Mouse (Mus musculus): Measurements from ENCODE around the gene Rnase1. TPM values are rescaled to one million over a fixed set of nuclear protein-coding genes. Genes with fewer than 3 reads are reported as not detected.
A peak's percentile ranks its signal among the peaks of the same experiment; 100 is the strongest.

Gene Rnase1
- polyA plus RNA-seq, 1 experiment from 2014 or later, result 0.96 TPM

GRCm38 (mm10) chr14:51156056-51156735, 9.6 kb upstream of the Rnase1 start:
- ATAC-seq (replicated peaks; ENCODE audit: insufficient number of reproducible peaks, insufficient read depth, low FRiP score, low read depth), result no peak
- H3K27ac ChIP-seq, result no peak overlapping the region
- no peaks in the 10 kb centered on the region for H3K4me1 ChIP-seq (replicated peaks)
- H3K27me3 ChIP-seq, result no peaks in the 10 kb centered on the region
- WGBS, result 86% methylated on average over 5 of the region's 5 CpGs
- H3K4me2 ChIP-seq, result no peak overlapping the region
- H3K9me3 ChIP-seq (replicated peaks), result no peaks in the 10 kb centered on the region
- H3K36me3 ChIP-seq, result no peaks in the 10 kb centered on the region
- no peak overlapping the region for H3K9ac ChIP-seq
- no peak overlapping the region for H3K4me3 ChIP-seq

GRCm38 (mm10) chr14:51152249-51152870, 5.8 kb upstream of the Rnase1 start:
- Histone ChIP-seq H3K4me2 (no peak overlapping the region), H3K36me3 (no peaks in the 10 kb centered on the region), H3K4me1 (replicated peaks) (no peaks in the 10 kb centered on the region), H3K9me3 (replicated peaks) (no peaks in the 10 kb centered on the region), H3K4me3 (no peak overlapping the region), H3K27me3 (no peaks in the 10 kb centered on the region), H3K9ac (no peak overlapping the region), H3K27ac (no peak overlapping the region)
- 51% methylated on average over 5 of the region's 5 CpGs for WGBS
- ATAC-seq (replicated peaks; ENCODE audit: insufficient number of reproducible peaks, insufficient read depth, low FRiP score, low read depth), result no peak

DNA sequence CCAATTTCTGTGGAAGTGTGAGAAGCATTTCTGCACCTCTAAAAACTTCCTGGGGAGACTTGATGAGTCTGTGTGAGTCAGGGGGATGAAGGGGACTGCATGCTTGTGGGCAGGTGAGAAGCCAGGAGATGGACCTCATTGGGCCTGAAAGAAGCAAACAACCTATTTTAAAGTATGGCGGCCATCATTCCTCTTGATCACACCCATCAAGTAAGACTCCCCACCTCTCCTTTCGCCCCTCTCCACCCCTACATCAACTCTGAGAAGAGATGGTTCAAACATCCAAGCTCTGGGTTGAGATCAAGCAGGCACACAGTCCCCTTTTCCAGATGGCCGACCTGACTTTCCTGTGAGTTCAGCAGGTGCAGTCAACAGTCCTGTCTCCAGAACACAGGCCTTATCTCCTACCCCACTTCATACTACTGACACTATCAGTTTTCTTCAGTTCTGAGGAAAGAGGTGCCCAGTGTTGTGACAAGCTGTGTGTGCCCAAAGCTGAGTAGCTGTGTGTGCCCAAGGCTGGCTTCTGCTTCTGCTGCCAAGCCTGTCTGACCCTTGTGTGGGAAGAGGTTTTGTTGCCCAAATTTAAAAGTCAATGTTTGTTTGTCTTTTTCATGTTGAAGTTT, 3.7 kb upstream of the Rnase1 start:
- no peaks in the 10 kb centered on the region for H3K9me3 ChIP-seq (replicated peaks)
- no peak overlapping the region for H3K27ac ChIP-seq
- no peaks in the 10 kb centered on the region for H3K4me1 ChIP-seq (replicated peaks)
- no peak overlapping the region for H3K4me2 ChIP-seq
- H3K9ac ChIP-seq, result no peak overlapping the region
- no peaks in the 10 kb centered on the region for H3K27me3 ChIP-seq
- no peak for ATAC-seq (replicated peaks; ENCODE audit: insufficient number of reproducible peaks, insufficient read depth, low FRiP score, low read depth)
- H3K36me3 ChIP-seq, result no peaks in the 10 kb centered on the region
- H3K4me3 ChIP-seq, result no peak overlapping the region
- 80% methylated on average over 3 of the region's 3 CpGs for WGBS

- Histone ChIP-seq H3K9me3 (replicated peaks) (no peaks in the 10 kb centered on the region), H3K4me1 (replicated peaks) (no peaks in the 10 kb centered on the region), H3K9ac (no peak overlapping the region), H3K4me2 (no peak overlapping the region), H3K4me3 (no peak overlapping the region), H3K36me3 (no peaks in the 10 kb centered on the region), H3K27ac (no peak overlapping the region), H3K27me3 (no peaks in the 10 kb centered on the region)
- no peak for ATAC-seq (replicated peaks; ENCODE audit: insufficient number of reproducible peaks, insufficient read depth, low FRiP score, low read depth)
- 62% methylated on average over 5 of the region's 5 CpGs for WGBS
Measured at GRCm38 (mm10) chr14:51149164-51149563, 2.6 kb upstream of the Rnase1 start.

DNA sequence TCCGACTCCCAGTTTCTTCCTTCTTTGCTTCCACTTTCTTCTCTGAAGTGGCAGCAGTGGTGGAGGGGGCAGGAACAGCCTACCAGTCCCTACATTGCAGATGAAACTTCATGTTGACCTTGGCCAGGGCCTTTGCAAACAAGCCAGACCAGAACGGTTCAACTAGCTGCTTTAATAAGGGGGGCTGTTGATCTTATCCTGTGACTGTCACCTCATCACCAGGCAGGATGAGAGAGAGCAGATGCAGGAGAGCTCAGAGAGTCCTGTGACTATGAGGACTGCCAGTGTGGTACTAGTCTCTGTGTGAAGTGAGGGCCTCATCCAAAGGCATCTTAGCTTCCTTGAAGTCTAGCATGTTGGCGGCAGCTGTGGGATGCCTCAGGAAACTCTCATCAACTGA, 1.4 kb upstream of the Rnase1 start:
- no peak overlapping the region for H3K4me2 ChIP-seq
- H3K4me1 ChIP-seq (replicated peaks), result peaks cover 5% of the 10 kb centered on the region; the same call in 1 of the 2 replicates
- H3K4me3 ChIP-seq, result no peak overlapping the region
- no peaks in the 10 kb centered on the region for H3K9me3 ChIP-seq (replicated peaks)
- no peak overlapping the region for H3K9ac ChIP-seq
- no peaks in the 10 kb centered on the region for H3K27me3 ChIP-seq
- 38% methylated on average over 3 of the region's 3 CpGs for WGBS
- H3K36me3 ChIP-seq, result no peaks in the 10 kb centered on the region
- no peak for ATAC-seq (replicated peaks; ENCODE audit: insufficient number of reproducible peaks, insufficient read depth, low FRiP score, low read depth)
- H3K27ac ChIP-seq, result no peak overlapping the region

GRCm38 (mm10) chr14:51145521-51145920, 1.1 kb downstream of the Rnase1 start:
- no peak for ATAC-seq (replicated peaks; ENCODE audit: insufficient number of reproducible peaks, insufficient read depth, low FRiP score, low read depth)
- Histone ChIP-seq H3K4me2 (no peak overlapping the region), H3K36me3 (no peaks in the 10 kb centered on the region), H3K9ac (no peak overlapping the region), H3K4me1 (replicated peaks) (peaks cover 5% of the 10 kb centered on the region; the same call in 1 of the 2 replicates), H3K9me3 (replicated peaks) (no peaks in the 10 kb centered on the region), H3K4me3 (no peak overlapping the region), H3K27me3 (no peaks in the 10 kb centered on the region), H3K27ac (no peak overlapping the region)
- WGBS, result 75% methylated on average over 6 of the region's 6 CpGs

- no peak overlapping the region for H3K4me3 ChIP-seq
- no peak overlapping the region for H3K27ac ChIP-seq
- no peaks in the 10 kb centered on the region for H3K27me3 ChIP-seq
- no peak for ATAC-seq (replicated peaks; ENCODE audit: insufficient number of reproducible peaks, insufficient read depth, low FRiP score, low read depth)
- no peaks in the 10 kb centered on the region for H3K36me3 ChIP-seq
- no peaks in the 10 kb centered on the region for H3K9me3 ChIP-seq (replicated peaks)
- no peak overlapping the region for H3K4me2 ChIP-seq
- WGBS, result 90% methylated on average over 4 of the region's 4 CpGs
- H3K4me1 ChIP-seq (replicated peaks), result peaks cover 5% of the 10 kb centered on the region; the same call in 1 of the 2 replicates
- H3K9ac ChIP-seq, result no peak overlapping the region
Measured at GRCm38 (mm10) chr14:51144451-51144850, 2.1 kb downstream of the Rnase1 start.

DNA sequence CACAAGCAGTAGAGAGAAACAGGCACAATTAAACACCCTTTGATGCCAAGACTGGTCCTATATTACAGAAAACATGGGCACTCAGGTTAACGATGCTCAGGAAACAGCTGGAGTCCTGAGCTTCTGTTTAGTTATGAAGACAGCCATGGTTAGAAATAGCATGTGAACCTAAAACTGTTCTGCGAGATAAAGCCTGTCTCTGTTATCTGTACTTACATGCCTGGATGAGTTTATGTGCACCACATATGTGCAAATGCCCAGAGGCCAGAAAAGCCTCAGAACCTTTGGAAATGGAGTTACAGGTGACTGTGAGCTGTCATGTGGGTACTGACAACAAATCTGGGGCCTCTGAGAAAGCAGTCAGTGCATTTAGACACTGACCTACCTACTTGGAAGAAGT, 2.6 kb downstream of the Rnase1 start:
- no peak for ATAC-seq (replicated peaks; ENCODE audit: insufficient number of reproducible peaks, insufficient read depth, low FRiP score, low read depth)
- H3K27me3 ChIP-seq, result no peaks in the 10 kb centered on the region
- no peak overlapping the region for H3K9ac ChIP-seq
- H3K4me2 ChIP-seq, result no peak overlapping the region
- WGBS, result 47% methylated on average over 2 of the region's 2 CpGs
- H3K4me3 ChIP-seq, result no peak overlapping the region
- H3K9me3 ChIP-seq (replicated peaks), result no peaks in the 10 kb centered on the region
- H3K36me3 ChIP-seq, result no peaks in the 10 kb centered on the region
- peaks cover 5% of the 10 kb centered on the region; the same call in 1 of the 2 replicates for H3K4me1 ChIP-seq (replicated peaks)
- peak overlapping the region; percentile 5; the same call in 1 of the 2 replicates for H3K27ac ChIP-seq

- 34% methylated on average over 4 of the region's 4 CpGs for WGBS
- Histone ChIP-seq H3K4me1 (replicated peaks) (peaks cover 5% of the 10 kb centered on the region; the same call in 1 of the 2 replicates), H3K4me3 (no peak overlapping the region), H3K27ac (peak overlapping the region; percentile 5; the same call in 1 of the 2 replicates), H3K9ac (no peak overlapping the region), H3K9me3 (replicated peaks) (no peaks in the 10 kb centered on the region), H3K36me3 (no peaks in the 10 kb centered on the region), H3K4me2 (no peak overlapping the region), H3K27me3 (no peaks in the 10 kb centered on the region)
- ATAC-seq (replicated peaks; ENCODE audit: insufficient number of reproducible peaks, insufficient read depth, low FRiP score, low read depth), result no peak
Measured at GRCm38 (mm10) chr14:51143287-51143686, 3.3 kb downstream of the Rnase1 start.

DNA sequence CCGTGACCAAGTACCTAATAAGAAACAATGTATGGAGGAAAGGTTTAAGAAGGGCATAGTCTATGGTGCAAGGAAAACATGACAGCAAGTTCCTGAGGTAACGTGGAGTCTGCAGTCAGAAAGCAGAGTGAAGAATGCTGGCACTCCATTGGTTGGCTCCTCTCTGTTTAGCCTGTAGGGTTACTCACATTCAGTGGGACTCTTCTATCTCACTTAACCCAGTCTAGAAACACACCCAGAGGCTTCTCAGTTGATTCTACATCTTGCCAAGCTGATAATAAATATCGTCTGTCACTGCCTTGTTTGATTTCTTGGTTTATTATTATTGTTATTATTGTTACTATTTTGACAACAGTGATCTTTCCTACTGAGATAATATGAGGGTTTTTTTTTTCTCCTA, 4.0 kb downstream of the Rnase1 start:
- no peak overlapping the region for H3K27ac ChIP-seq
- H3K4me2 ChIP-seq, result no peak overlapping the region
- no peak for ATAC-seq (replicated peaks; ENCODE audit: insufficient number of reproducible peaks, insufficient read depth, low FRiP score, low read depth)
- H3K4me1 ChIP-seq (replicated peaks), result peaks cover 5% of the 10 kb centered on the region; the same call in 1 of the 2 replicates
- H3K9me3 ChIP-seq (replicated peaks), result no peaks in the 10 kb centered on the region
- H3K9ac ChIP-seq, result no peak overlapping the region
- H3K27me3 ChIP-seq, result no peaks in the 10 kb centered on the region
- WGBS, result 79% methylated on average over 3 of the region's 3 CpGs
- no peaks in the 10 kb centered on the region for H3K36me3 ChIP-seq
- H3K4me3 ChIP-seq, result no peak overlapping the region

- WGBS, result 85% methylated on average over 4 of the region's 4 CpGs
- H3K27me3 ChIP-seq, result no peaks in the 10 kb centered on the region
- no peak overlapping the region for H3K9ac ChIP-seq
- H3K9me3 ChIP-seq (replicated peaks), result no peaks in the 10 kb centered on the region
- no peak for ATAC-seq (replicated peaks; ENCODE audit: insufficient number of reproducible peaks, insufficient read depth, low FRiP score, low read depth)
- no peak overlapping the region for H3K4me2 ChIP-seq
- peaks cover 5% of the 10 kb centered on the region; the same call in 1 of the 2 replicates for H3K4me1 ChIP-seq (replicated peaks)
- no peak overlapping the region for H3K27ac ChIP-seq
- H3K4me3 ChIP-seq, result no peak overlapping the region
- H3K36me3 ChIP-seq, result no peaks in the 10 kb centered on the region
Measured at GRCm38 (mm10) chr14:51142119-51142518, 4.5 kb downstream of the Rnase1 start.
